Mouse (Mus musculus): ENCODE results near the gene Cldnd2.

GRCm38 (mm10) chr7:43490182-43490584, 49.6 kb downstream of the Cldnd2 start:
- TF ChIP-seq CTCF (IDR thresholded peaks at IDR 0.05; ENCODE audit: control insufficient read depth, insufficient read depth, insufficient read length): no peak
- no peak for TF ChIP-seq FOSL1 (IDR thresholded peaks at IDR 0.05; ENCODE audit: insufficient read depth, low read length, poor library complexity, severe bottlenecking)
- no peak for TF ChIP-seq CEBPB (IDR thresholded peaks at IDR 0.05; ENCODE audit: low read depth)
- no peak for TF ChIP-seq MAX (IDR thresholded peaks at IDR 0.05)
- TF ChIP-seq MYOD1 (IDR thresholded peaks at IDR 0.05; ENCODE audit: control insufficient read depth, insufficient read length, low read depth): no peak
- no peak for TF ChIP-seq USF1 (IDR thresholded peaks at IDR 0.05; ENCODE audit: low read depth)
- no peak for TF ChIP-seq MYOG (IDR thresholded peaks at IDR 0.05; ENCODE audit: control insufficient read depth, extremely low read depth, insufficient read length)

Measured in C2C12 (cell line).